Mouse (Mus musculus): ENCODE measurements around the gene Stpg4.

DNA sequence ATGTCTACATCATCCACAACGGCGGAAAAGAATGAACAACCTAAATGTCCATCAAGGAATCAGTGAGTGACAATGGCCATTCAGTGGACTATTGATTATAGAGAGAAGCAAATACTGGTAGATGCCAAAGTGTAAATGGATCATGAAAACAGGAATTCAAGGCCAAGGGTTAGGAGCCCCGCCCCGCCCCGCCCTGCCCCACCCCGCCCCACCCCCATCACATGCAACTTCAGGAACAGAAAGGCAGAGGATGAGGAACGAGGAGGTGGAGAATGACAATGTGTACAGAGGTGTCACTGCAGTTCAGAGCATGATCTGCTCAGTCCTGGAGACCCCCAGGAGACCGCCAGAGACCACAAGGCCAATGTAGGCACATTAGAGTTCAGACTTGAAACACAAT is 42.7 kb upstream of the Stpg4 start:
- no peak for TF ChIP-seq CTCF (IDR thresholded peaks at IDR 0.05; ENCODE audit: insufficient read depth, low read depth, low read length)
- no peak for TF ChIP-seq POLR2A (IDR thresholded peaks at IDR 0.05; ENCODE audit: insufficient read depth, low read depth, low read length)
